Mouse (Mus musculus) stomach, embryonic 14.5 days (tissue): ENCODE results near the gene Atg10. TPM values are rescaled to one million over a fixed set of nuclear protein-coding genes. Genes with fewer than 3 reads are reported as not detected.

Source experiments
- ATAC-seq: fragments of 200-750 bp; cut with Nextera tagmentation; 2 replicates; pipeline ENCODE4 v1.8.0; 2017; ENCODE audit warnings: low read depth, moderate TSS enrichment; ENCODE audit not compliant: insufficient number of reproducible peaks, insufficient read depth, low FRiP score
- H3K27ac ChIP-seq: fragments of 300-500 bp; sonication (generic); 2 replicates; pipeline ENCODE4 v1.5.1; 2014; ENCODE audit warnings: mild to moderate bottlenecking, low read length, moderate library complexity, mixed read lengths
- H3K27me3 ChIP-seq: fragments of 300-500 bp; sonication (generic); 2 replicates; pipeline ENCODE4 v1.6.1; 2014; ENCODE audit warnings: low read length, control low read depth, mixed read lengths; ENCODE audit not compliant: control insufficient read depth, insufficient read depth
- H3K36me3 ChIP-seq: fragments of 300-500 bp; sonication (generic); 2 replicates; pipeline ENCODE4 v1.6.1; 2014; ENCODE audit warnings: mild to moderate bottlenecking, control low read depth, low read length, moderate library complexity, mixed read lengths; ENCODE audit not compliant: control insufficient read depth, insufficient read depth
- H3K4me1 ChIP-seq: fragments of 300-500 bp; sonication (generic); 2 replicates; pipeline ENCODE4 v1.6.1; 2014; ENCODE audit warnings: low read length, control low read depth, mixed read lengths; ENCODE audit not compliant: control insufficient read depth, insufficient read depth
- H3K4me2 ChIP-seq: fragments of 300-500 bp; sonication (generic); replicated peaks from 2 replicates; pipeline ENCODE4 v1.6.1; 2014; ENCODE audit warnings: low read depth, low read length, control low read depth
- H3K4me3 ChIP-seq: fragments of 300-500 bp; sonication (generic); 2 replicates; pipeline ENCODE4 v1.5.1; 2014; ENCODE audit warnings: low read depth, low read length, control low read depth
- H3K9ac ChIP-seq: fragments of 300-500 bp; sonication (generic); replicated peaks from 2 replicates; pipeline ENCODE4 v1.6.1; 2014; ENCODE audit warnings: low read depth, mild to moderate bottlenecking, control low read depth, low read length, moderate library complexity, mixed read lengths
- H3K9me3 ChIP-seq: fragments of 300-500 bp; sonication (generic); 2 replicates; pipeline ENCODE4 v1.6.1; 2016; ENCODE audit warnings: low read depth, low read length, control low read depth; ENCODE audit not compliant: control insufficient read depth
- WGBS: fragments of 180-500 bp; shearing (Covaris S2); extraction: QIAGEN DNeasy Blood & Tissue Kit; methylation state at CpG from one replicate; pipeline ENCODE4 v1.1.7; 2014; 5-methylcytosine and 5-hydroxymethylcytosine counted together
- polyA plus RNA-seq: library from polyadenylated mRNA; unstranded; fragments of >200 nt; fragmentation: Nextera tagmentation; extraction: Ambion mirVana; gene quantifications from 2 replicates; pipeline ENCODE4 v1.2.1, GENCODE M21; 2014

The Atg10 gene
- polyA plus RNA-seq, 1 experiment from 2014 or later = 15.0 TPM

GRCm38 (mm10) chr13:91046851-91047250 is 176.9 kb downstream of the Atg10 start:
- Histone ChIP-seq H3K36me3 (no peaks in the 10 kb centered on the region), H3K9me3 (0 out of 2 replicates have a peak, but pooled peaks cover 3% of the 10 kb centered on the region), H3K27me3 (no peaks in the 10 kb centered on the region), H3K9ac (no peak overlapping the region), H3K27ac (no peak overlapping the region), H3K4me3 (no peak overlapping the region), H3K4me2 (no peak overlapping the region), H3K4me1 (no peaks in the 10 kb centered on the region)
- no peak for ATAC-seq
- 85% methylated on average over 5 of the region's 5 CpGs for WGBS

- H3K36me3 ChIP-seq = no peaks in the 10 kb centered on the region
- H3K27me3 ChIP-seq = no peaks in the 10 kb centered on the region
- no peaks in the 10 kb centered on the region for H3K9me3 ChIP-seq
- no peak overlapping the region for H3K4me3 ChIP-seq
- 68% methylated on average over 1 of the region's 1 CpGs for whole genome bisulfite sequencing
- H3K4me1 ChIP-seq = no peaks in the 10 kb centered on the region
- no peak overlapping the region for H3K9ac ChIP-seq
- H3K27ac ChIP-seq = no peak overlapping the region
- no peak; the same call in 1 of the 2 replicates for ATAC-seq
- no peak overlapping the region for H3K4me2 ChIP-seq
Observed at GRCm38 (mm10) chr13:91041236-91041635, 182.5 kb downstream of the Atg10 start.

GRCm38 (mm10) chr13:91040421-91040820 is 183.3 kb downstream of the Atg10 start:
- Histone ChIP-seq H3K27me3 (no peaks in the 10 kb centered on the region), H3K9me3 (no peaks in the 10 kb centered on the region), H3K4me2 (no peak overlapping the region), H3K9ac (no peak overlapping the region), H3K4me3 (no peak overlapping the region), H3K4me1 (no peaks in the 10 kb centered on the region), H3K27ac (no peak overlapping the region), H3K36me3 (no peaks in the 10 kb centered on the region)
- ATAC-seq = no peak

- no peak overlapping the region for H3K4me2 ChIP-seq
- peak; percentile 87; the same call in 1 of the 2 replicates for ATAC-seq
- H3K9me3 ChIP-seq = no peaks in the 10 kb centered on the region
- H3K4me1 ChIP-seq = no peaks in the 10 kb centered on the region
- 47% methylated on average over 11 of the region's 11 CpGs for WGBS
- no peaks in the 10 kb centered on the region for H3K36me3 ChIP-seq
- H3K27me3 ChIP-seq = no peaks in the 10 kb centered on the region
- H3K4me3 ChIP-seq = no peak overlapping the region
- H3K9ac ChIP-seq = no peak overlapping the region
- no peak overlapping the region for H3K27ac ChIP-seq
Observed at GRCm38 (mm10) chr13:91039201-91039807, 184.5 kb downstream of the Atg10 start.

GRCm38 (mm10) chr13:91038636-91039035 is 185.1 kb downstream of the Atg10 start:
- 55% methylated on average over 5 of the region's 5 CpGs for WGBS
- ATAC-seq = no peak
- Histone ChIP-seq H3K36me3 (no peaks in the 10 kb centered on the region), H3K9ac (no peak overlapping the region), H3K27ac (no peak overlapping the region), H3K4me3 (no peak overlapping the region), H3K27me3 (no peaks in the 10 kb centered on the region), H3K4me1 (no peaks in the 10 kb centered on the region), H3K4me2 (no peak overlapping the region), H3K9me3 (no peaks in the 10 kb centered on the region)

- Histone ChIP-seq H3K27ac (no peak overlapping the region), H3K4me2 (no peak overlapping the region), H3K9me3 (no peaks in the 10 kb centered on the region), H3K4me1 (no peaks in the 10 kb centered on the region), H3K9ac (no peak overlapping the region), H3K27me3 (no peaks in the 10 kb centered on the region), H3K4me3 (no peak overlapping the region), H3K36me3 (no peaks in the 10 kb centered on the region)
- no peak for ATAC-seq
- 89% methylated on average over 3 of the region's 3 CpGs for WGBS
Observed at GRCm38 (mm10) chr13:91038034-91038433, 185.7 kb downstream of the Atg10 start.

GRCm38 (mm10) chr13:91037405-91037804 is 186.4 kb downstream of the Atg10 start:
- no peaks in the 10 kb centered on the region for H3K9me3 ChIP-seq
- no peaks in the 10 kb centered on the region for H3K27me3 ChIP-seq
- no peak for ATAC-seq
- H3K36me3 ChIP-seq = no peaks in the 10 kb centered on the region
- WGBS = 93% methylated on average over 6 of the region's 6 CpGs
- H3K9ac ChIP-seq = no peak overlapping the region
- H3K4me2 ChIP-seq = no peak overlapping the region
- H3K27ac ChIP-seq = no peak overlapping the region
- H3K4me3 ChIP-seq = no peak overlapping the region
- no peaks in the 10 kb centered on the region for H3K4me1 ChIP-seq

GRCm38 (mm10) chr13:91031836-91032235 is 191.9 kb downstream of the Atg10 start:
- WGBS = 90% methylated on average over 2 of the region's 2 CpGs
- Histone ChIP-seq H3K4me3 (no peak overlapping the region), H3K4me2 (no peak overlapping the region), H3K36me3 (no peaks in the 10 kb centered on the region), H3K9ac (no peak overlapping the region), H3K27me3 (no peaks in the 10 kb centered on the region), H3K4me1 (no peaks in the 10 kb centered on the region), H3K9me3 (no peaks in the 10 kb centered on the region), H3K27ac (no peak overlapping the region)
- no peak for ATAC-seq

- ATAC-seq = no peak
- WGBS = 70% methylated on average over 9 of the region's 9 CpGs
- Histone ChIP-seq H3K36me3 (no peaks in the 10 kb centered on the region), H3K4me3 (no peak overlapping the region), H3K4me2 (no peak overlapping the region), H3K4me1 (no peaks in the 10 kb centered on the region), H3K27ac (no peak overlapping the region), H3K9ac (no peak overlapping the region), H3K9me3 (no peaks in the 10 kb centered on the region), H3K27me3 (no peaks in the 10 kb centered on the region)
Observed at GRCm38 (mm10) chr13:91023447-91023846, 200.3 kb downstream of the Atg10 start.
